In genomic region chr11:98721458-98722226, GRCm38 (mm10) we compare ENCODE assay signal across 9 mouse cellular contexts. TPM values are rescaled to one million over a fixed set of nuclear protein-coding genes. Genes with fewer than 3 reads are reported as not detected.
DNase-seq lines count a peak whose midpoint lies in the region; ATAC-seq and TF ChIP-seq lines count a peak whose summit lies in the region.
"Had no signal": no experiment of that assay in that cellular context is flagged by ENCODE, and none has a peak within 500 bp of the region (broad histone marks: within the 10 kb centered on the region; RNA-seq: fewer than 3 reads in every experiment).

No protein-coding gene starts in this region.

- ATAC-seq in lung, embryonic 14.5 days (ENCODE audit: insufficient read depth) = peak; percentile 81
- ATAC-seq in inflammation-experienced regulatory T-cells, adult 6 months = no peak
- ATAC-seq in megakaryocyte progenitor cell, adult 5-6 weeks (replicated peaks; ENCODE audit: poor library complexity) = no peak

- DNase-seq in left cerebral cortex, adult 18-20 months (ENCODE audit: low spot score in 2 of 2) = peak; percentile 18 to 57
- DNase-seq in left cerebral cortex, adult 11 months (ENCODE audit: low spot score) = no peak
- DNase-seq in brain, adult 2 months (ENCODE audit: low read depth, low spot score) = peak; percentile 85
- peak; percentile 89 for DNase-seq in gastrocnemius, postnatal 25 days
- DNase-seq in kidney, adult 2 months = peak; percentile 85
- peak; percentile 93 for DNase-seq in lung, embryonic 14.5 days

- 43% methylated on average over 24 of the region's 24 CpGs for WGBS in kidney, adult 2 months
- 31% methylated on average over 24 of the region's 24 CpGs for WGBS in lung, embryonic 14.5 days

- H3K27me3 ChIP-seq in kidney, adult 2 months (replicated peaks; ENCODE audit: control insufficient read depth, insufficient read depth, low read length) = no peaks in the 10 kb centered on the region
- H3K27me3 ChIP-seq in lung, embryonic 14.5 days (ENCODE audit: insufficient read depth, low read length) = no peaks in the 10 kb centered on the region

- no peak overlapping the region for H3K4me3 ChIP-seq in kidney, adult 2 months (ENCODE audit: insufficient read depth, low read depth, low read length)
- H3K4me3 ChIP-seq in lung, embryonic 14.5 days (ENCODE audit: low read depth, low read length) = no peak overlapping the region

- no peak for TF ChIP-seq POLR2A in kidney, adult 2 months (IDR thresholded peaks at IDR 0.05; ENCODE audit: low read depth, low read length)

- peaks cover 12% of the 10 kb centered on the region for H3K4me1 ChIP-seq in kidney, adult 2 months (ENCODE audit: control insufficient read depth, insufficient read depth, low read length)
- peaks cover 25% of the 10 kb centered on the region for H3K4me1 ChIP-seq in lung, embryonic 14.5 days (ENCODE audit: insufficient read depth)

- TF ChIP-seq CTCF in kidney, adult 2 months (conservative IDR thresholded peaks at IDR 0.05; ENCODE audit: insufficient read depth, insufficient read length, low read depth, low read length) = peak; percentile 41
- TF ChIP-seq CTCF in lung, embryonic 14.5 days (IDR thresholded peaks at IDR 0.05; ENCODE audit: low read depth) = peak; percentile 72

- H3K4me2 ChIP-seq in lung, embryonic 14.5 days = peak overlapping the region; percentile 21

- peak overlapping the region; percentile 44; the same call in 1 of the 2 replicates for H3K27ac ChIP-seq in kidney, adult 2 months (ENCODE audit: insufficient read depth, low read depth, low read length)
- H3K27ac ChIP-seq in lung, embryonic 14.5 days (ENCODE audit: low read depth) = peak overlapping the region; percentile 82

- no peaks in the 10 kb centered on the region for H3K36me3 ChIP-seq in kidney, adult 2 months (ENCODE audit: control insufficient read depth, insufficient read depth, low read length)
- peaks cover 37% of the 10 kb centered on the region for H3K36me3 ChIP-seq in lung, embryonic 14.5 days (ENCODE audit: insufficient read depth)

- no peak overlapping the region; the same call in 1 of the 2 replicates for H3K9ac ChIP-seq in lung, embryonic 14.5 days

- no peaks in the 10 kb centered on the region for H3K9me3 ChIP-seq in lung, embryonic 14.5 days (ENCODE audit: low read depth, low read length)

RNA-seq across cellular contexts. Expression of gene Med24, which starts 7.6 kb away (rescaled TPM):
- total RNA-seq in left cerebral cortex, adult 18-20 months (2021) = 100 to 1,000 TPM; 108 to 127 TPM
- total RNA-seq in gastrocnemius, postnatal 25 days (2021) = 10 to 100 TPM; 42.7 to 46.9 TPM
- 45.3 and 54.1 TPM in 2 replicates for polyA plus RNA-seq in kidney, adult 2 months (2012; rRNA removed)
- polyA plus RNA-seq in lung, embryonic 14.5 days (2014; fragmentation: Nextera tagmentation; extraction: Ambion mirVana) = 53.0 and 53.5 TPM in 2 replicates
- 10 to 100 TPM; 23.8 to 32.5 (median 28.3) TPM for polyA plus RNA-seq in inflammation-experienced regulatory T-cells, adult 6 months (2017; shearing (Covaris generic))
- total RNA-seq in megakaryocyte progenitor cell, adult 5-6 weeks (2015) = 28.7 and 30.9 TPM in 2 replicates
- total RNA-seq in megakaryocyte progenitor cell, adult 5-6 weeks (2017) = 36.2 and 46.3 TPM in 2 replicates

RNA-seq across cellular contexts. Expression of gene Thra, which starts 18.8 kb away (rescaled TPM):
- 100 to 1,000 TPM; 708 to 832 TPM for total RNA-seq in left cerebral cortex, adult 18-20 months (2021)
- 10 to 100 TPM; 75.4 to 89.1 TPM for total RNA-seq in gastrocnemius, postnatal 25 days (2021)
- polyA plus RNA-seq in kidney, adult 2 months (2012; rRNA removed) = 92.7 and 97.2 TPM in 2 replicates
- polyA plus RNA-seq in lung, embryonic 14.5 days (2014; fragmentation: Nextera tagmentation; extraction: Ambion mirVana) = 46.8 and 47.1 TPM in 2 replicates
- polyA plus RNA-seq in inflammation-experienced regulatory T-cells, adult 6 months (2017; shearing (Covaris generic)) = 1 to 10 TPM; 1.3 to 6.3 (median 5.2) TPM
- 34.2 and 34.6 TPM in 2 replicates for total RNA-seq in megakaryocyte progenitor cell, adult 5-6 weeks (2015)
- total RNA-seq in megakaryocyte progenitor cell, adult 5-6 weeks (2017) = 21.8 and 25.3 TPM in 2 replicates

RNA-seq across cellular contexts. Expression of gene Csf3, which starts 20.6 kb away (rescaled TPM):
- total RNA-seq in left cerebral cortex, adult 18-20 months (2021) = not detected
- not detected for total RNA-seq in gastrocnemius, postnatal 25 days (2021)
- polyA plus RNA-seq in kidney, adult 2 months (2012; rRNA removed) = not detected in 2 replicates
- polyA plus RNA-seq in lung, embryonic 14.5 days (2014; fragmentation: Nextera tagmentation; extraction: Ambion mirVana) = not detected in 2 replicates
- not detected for polyA plus RNA-seq in inflammation-experienced regulatory T-cells, adult 6 months (2017; shearing (Covaris generic))
- total RNA-seq in megakaryocyte progenitor cell, adult 5-6 weeks (2015) = not detected in 2 replicates
- not detected in 2 replicates for total RNA-seq in megakaryocyte progenitor cell, adult 5-6 weeks (2017)
- polyA plus RNA-seq: large intestine, adult 2 months had no signal

RNA-seq across cellular contexts. Expression of gene Psmd3, which starts 39.3 kb away (rescaled TPM):
- 100 to 1,000 TPM; 135 to 138 TPM for total RNA-seq in left cerebral cortex, adult 18-20 months (2021)
- total RNA-seq in gastrocnemius, postnatal 25 days (2021) = 10 to 100 TPM; 86.2 to 91.5 TPM
- polyA plus RNA-seq in kidney, adult 2 months (2012; rRNA removed) = 307 and 331 TPM in 2 replicates
- polyA plus RNA-seq in lung, embryonic 14.5 days (2014; fragmentation: Nextera tagmentation; extraction: Ambion mirVana) = 152 and 169 TPM in 2 replicates
- polyA plus RNA-seq in inflammation-experienced regulatory T-cells, adult 6 months (2017; shearing (Covaris generic)) = 10 to 100 TPM; 12.9 to 20.6 (median 15.5) TPM
- 38.0 and 38.6 TPM in 2 replicates for total RNA-seq in megakaryocyte progenitor cell, adult 5-6 weeks (2015)
- 70.9 and 71.9 TPM in 2 replicates for total RNA-seq in megakaryocyte progenitor cell, adult 5-6 weeks (2017)

RNA-seq across cellular contexts. Expression of gene Nr1d1, which starts 53.5 kb away (rescaled TPM):
- total RNA-seq in left cerebral cortex, adult 18-20 months (2021) = 100 to 1,000 TPM in 1 of 2 experiments, 10 to 100 TPM in 1; 87.2 to 122 TPM
- 100 to 1,000 TPM in 1 of 2 experiments, 10 to 100 TPM in 1; 98.0 to 119 TPM for total RNA-seq in gastrocnemius, postnatal 25 days (2021)
- 140 and 155 TPM in 2 replicates for polyA plus RNA-seq in kidney, adult 2 months (2012; rRNA removed)
- 1.4 and 1.7 TPM in 2 replicates for polyA plus RNA-seq in lung, embryonic 14.5 days (2014; fragmentation: Nextera tagmentation; extraction: Ambion mirVana)
- polyA plus RNA-seq in inflammation-experienced regulatory T-cells, adult 6 months (2017; shearing (Covaris generic)) = 1 to 10 TPM; 6.5 to 8.4 (median 7.3) TPM
- total RNA-seq in megakaryocyte progenitor cell, adult 5-6 weeks (2015) = 3.3 and 3.5 TPM in 2 replicates
- 0.47 and 0.87 TPM in 2 replicates for total RNA-seq in megakaryocyte progenitor cell, adult 5-6 weeks (2017)

Comparison
In these comparisons a context has a peak if more than half of its experiments do, and no peak if none do; other contexts are left out.
1. RNA of gene Thra, which starts 18.8 kb away (total RNA-seq): 708 to 832 TPM in left cerebral cortex, adult 18-20 months; 75.4 to 89.1 TPM in gastrocnemius, postnatal 25 days and 21.8 to 34.6 TPM in megakaryocyte progenitor cell, adult 5-6 weeks; every median in the first group is over 4 times any median in the second.